Mouse (Mus musculus) midbrain, embryonic 16.5 days (tissue): ENCODE measurements around the gene Ptges. TPM values are rescaled to one million over a fixed set of nuclear protein-coding genes. Genes with fewer than 3 reads are reported as not detected.
"Not testable (repeated sequence)": the region's sequence is repeated elsewhere in the genome, so short reads cannot be mapped to it uniquely, and the experiment has no call there.

ENCODE experiments used
- ATAC-seq: fragments of 200-750 bp; cut with Nextera tagmentation; 2 replicates; pipeline ENCODE4 v1.8.0; 2017; ENCODE audit warnings: moderate TSS enrichment
- H3K27ac ChIP-seq: fragments of 300-500 bp; sonication (generic); 2 replicates; pipeline ENCODE4 v1.5.1; 2014; ENCODE audit warnings: mild to moderate bottlenecking, low read length, mixed read lengths
- H3K27me3 ChIP-seq: fragments of 300-500 bp; sonication (generic); 2 replicates; pipeline ENCODE4 v1.6.1; 2014; ENCODE audit warnings: low read depth, low read length, mixed read lengths; ENCODE audit not compliant: control insufficient read depth, insufficient read depth
- H3K36me3 ChIP-seq: fragments of 300-500 bp; sonication (generic); 2 replicates; pipeline ENCODE4 v1.6.1; 2014; ENCODE audit warnings: mild to moderate bottlenecking, low read length, moderate library complexity, mixed read lengths; ENCODE audit not compliant: control insufficient read depth, insufficient read depth
- H3K4me1 ChIP-seq: fragments of 300-500 bp; sonication (generic); 2 replicates; pipeline ENCODE4 v1.6.1; 2014; ENCODE audit warnings: mild to moderate bottlenecking, low read length, mixed read lengths; ENCODE audit not compliant: control insufficient read depth, insufficient read depth
- H3K4me2 ChIP-seq: fragments of 300-500 bp; sonication (generic); 2 replicates; pipeline ENCODE4 v1.6.1; 2014; ENCODE audit warnings: mild to moderate bottlenecking, low read length, mixed read lengths
- H3K4me3 ChIP-seq: fragments of 300-500 bp; sonication (generic); 2 replicates; pipeline ENCODE4 v1.5.1; 2014; ENCODE audit warnings: low read depth, mild to moderate bottlenecking, low read length, moderate library complexity, mixed read lengths
- H3K9ac ChIP-seq: fragments of 300-500 bp; sonication (generic); 2 replicates; pipeline ENCODE4 v1.6.1; 2014; ENCODE audit warnings: low read depth, low read length, mixed read lengths
- H3K9me3 ChIP-seq: fragments of 300-500 bp; sonication (generic); replicated peaks from 2 replicates; pipeline ENCODE4 v1.6.1; 2014; ENCODE audit warnings: mild to moderate bottlenecking, low read length, mixed read lengths; ENCODE audit not compliant: control insufficient read depth, poor library complexity, severe bottlenecking
- WGBS: fragments of 180-500 bp; shearing (Covaris S2); extraction: QIAGEN DNeasy Blood & Tissue Kit; methylation state at CpG from one replicate; pipeline ENCODE4 v1.1.7; 2014; 5-methylcytosine and 5-hydroxymethylcytosine counted together
- polyA plus RNA-seq: library from polyadenylated mRNA; unstranded; fragments of >200 nt; fragmentation: Nextera tagmentation; extraction: Ambion mirVana; gene quantifications from 2 replicates; pipeline ENCODE4 v1.2.1, GENCODE M21; 2015

Gene Ptges
- polyA plus RNA-seq, 1 experiment from 2014 or later = 5.2 TPM

- H3K9me3 ChIP-seq = no peaks in the 10 kb centered on the region
- no peak overlapping the region for H3K4me2 ChIP-seq
- H3K36me3 ChIP-seq = no peaks in the 10 kb centered on the region
- H3K27ac ChIP-seq = no peak overlapping the region
- H3K4me3 ChIP-seq = no peak overlapping the region
- no peaks in the 10 kb centered on the region for H3K27me3 ChIP-seq
- 23% methylated on average over 7 of the region's 7 CpGs for WGBS
- no peak for ATAC-seq
- H3K4me1 ChIP-seq = peaks cover 7% of the 10 kb centered on the region
- H3K9ac ChIP-seq = no peak overlapping the region
Measured at GRCm38 (mm10) chr2:30933917-30934450, 4.3 kb upstream of the Ptges start.

- WGBS = 48% methylated on average over 6 of the region's 6 CpGs
- Histone ChIP-seq H3K36me3 (no peaks in the 10 kb centered on the region), H3K27me3 (no peaks in the 10 kb centered on the region), H3K4me3 (no peak overlapping the region), H3K4me1 (peaks cover 7% of the 10 kb centered on the region), H3K9me3 (no peaks in the 10 kb centered on the region), H3K4me2 (no peak overlapping the region), H3K27ac (no peak overlapping the region), H3K9ac (no peak overlapping the region)
- no peak for ATAC-seq
Measured at GRCm38 (mm10) chr2:30933032-30933431, 3.4 kb upstream of the Ptges start.

- no peaks in the 10 kb centered on the region for H3K9me3 ChIP-seq
- H3K27ac ChIP-seq = no peak overlapping the region
- no peak overlapping the region for H3K4me2 ChIP-seq
- H3K36me3 ChIP-seq = no peaks in the 10 kb centered on the region
- 82% methylated on average over 3 of the region's 3 CpGs for WGBS
- H3K4me1 ChIP-seq = peaks cover 7% of the 10 kb centered on the region
- ATAC-seq = no peak
- H3K9ac ChIP-seq = no peak overlapping the region
- H3K27me3 ChIP-seq = no peaks in the 10 kb centered on the region
- no peak overlapping the region for H3K4me3 ChIP-seq
Measured at GRCm38 (mm10) chr2:30931922-30932321, 2.3 kb upstream of the Ptges start.

GRCm38 (mm10) chr2:30930846-30931245 is 1.2 kb upstream of the Ptges start:
- not testable (repeated sequence) for ATAC-seq, H3K4me2 ChIP-seq
- WGBS = 90% methylated on average over 2 of the region's 2 CpGs

GRCm38 (mm10) chr2:30928893-30929482 is 675 bp downstream of the Ptges start:
- ATAC-seq = 0 out of 2 replicates have a peak, but pooled peaks have one; percentile 40
- no peaks in the 10 kb centered on the region for H3K36me3 ChIP-seq
- H3K27ac ChIP-seq = peak overlapping the region; percentile 71
- peak overlapping the region; percentile 37 for H3K4me3 ChIP-seq
- no peaks in the 10 kb centered on the region for H3K27me3 ChIP-seq
- no peaks in the 10 kb centered on the region for H3K9me3 ChIP-seq
- H3K9ac ChIP-seq = peak overlapping the region; percentile 72; the same call in 1 of the 2 replicates
- WGBS = 33% methylated on average over 12 of the region's 12 CpGs
- H3K4me2 ChIP-seq = peak overlapping the region; percentile 83
- H3K4me1 ChIP-seq = peaks cover 7% of the 10 kb centered on the region

More at GRCm38 (mm10) chr2:30930846-30931245, 1.2 kb upstream of the Ptges start:
- not testable (repeated sequence) for H3K27ac ChIP-seq, H3K4me1 ChIP-seq, H3K9me3 ChIP-seq, H3K27me3 ChIP-seq, H3K36me3 ChIP-seq, H3K4me3 ChIP-seq, H3K9ac ChIP-seq

GRCm38 (mm10) chr2:30927844-30928628 is 1.6 kb downstream of the Ptges start:
- Histone ChIP-seq H3K27me3 (no peaks in the 10 kb centered on the region), H3K4me3 (no peak overlapping the region), H3K36me3 (no peaks in the 10 kb centered on the region), H3K9ac (no peak overlapping the region), H3K4me2 (no peak overlapping the region), H3K27ac (no peak overlapping the region; the same call in 1 of the 2 replicates), H3K4me1 (peaks cover 7% of the 10 kb centered on the region), H3K9me3 (no peaks in the 10 kb centered on the region)
- ATAC-seq = no peak
- WGBS = 23% methylated on average over 14 of the region's 14 CpGs

- H3K9ac ChIP-seq = no peak overlapping the region
- no peaks in the 10 kb centered on the region for H3K9me3 ChIP-seq
- ATAC-seq = no peak
- no peaks in the 10 kb centered on the region for H3K36me3 ChIP-seq
- H3K4me3 ChIP-seq = no peak overlapping the region
- no peaks in the 10 kb centered on the region for H3K27me3 ChIP-seq
- H3K4me2 ChIP-seq = no peak overlapping the region
- peaks cover 7% of the 10 kb centered on the region for H3K4me1 ChIP-seq
- 73% methylated on average over 9 of the region's 9 CpGs for WGBS
- peak overlapping the region; percentile 11; the same call in 1 of the 2 replicates for H3K27ac ChIP-seq
Measured at GRCm38 (mm10) chr2:30927151-30927781, 2.4 kb downstream of the Ptges start.

- H3K4me3 ChIP-seq = no peak overlapping the region
- no peaks in the 10 kb centered on the region for H3K36me3 ChIP-seq
- no peak overlapping the region for H3K27ac ChIP-seq
- H3K9me3 ChIP-seq = no peaks in the 10 kb centered on the region
- H3K9ac ChIP-seq = no peak overlapping the region
- H3K27me3 ChIP-seq = no peaks in the 10 kb centered on the region
- H3K4me1 ChIP-seq = peaks cover 7% of the 10 kb centered on the region
- no peak for ATAC-seq
- no peak overlapping the region for H3K4me2 ChIP-seq
- 81% methylated on average over 4 of the region's 4 CpGs for WGBS
Measured at GRCm38 (mm10) chr2:30926381-30926780, 3.3 kb downstream of the Ptges start.
